Mouse (Mus musculus) liver, embryonic 11.5 days (tissue): Measurements from ENCODE around the gene Frmd4b. TPM values are rescaled to one million over a fixed set of nuclear protein-coding genes. Genes with fewer than 3 reads are reported as not detected.

Experiments
- ATAC-seq: fragments of 200-750 bp; cut with Nextera tagmentation; replicated peaks from 2 replicates; pipeline ENCODE4 v1.8.0; 2017; ENCODE audit warnings: moderate number of reproducible peaks, mild to moderate bottlenecking, moderate TSS enrichment, moderate library complexity; ENCODE audit not compliant: low FRiP score
- DNase-seq: peaks from one replicate; pipeline ENCODE4 v3.0.0-alpha.2; 2017; ENCODE audit warnings: low spot score
- H3K27ac ChIP-seq: fragments of 300-500 bp; sonication (generic); 2 replicates; pipeline ENCODE4 v1.5.1; 2014; ENCODE audit warnings: mild to moderate bottlenecking, low read depth, low read length, control low read depth
- H3K27me3 ChIP-seq: fragments of 300-500 bp; sonication (generic); replicated peaks from 2 replicates; pipeline ENCODE4 v1.6.1; 2014; ENCODE audit warnings: low read length, mixed read lengths; ENCODE audit not compliant: control insufficient read depth, insufficient read depth
- H3K36me3 ChIP-seq: fragments of 300-500 bp; sonication (generic); 2 replicates; pipeline ENCODE4 v1.6.1; 2014; ENCODE audit warnings: mild to moderate bottlenecking, low read length, moderate library complexity, mixed read lengths; ENCODE audit not compliant: control insufficient read depth, insufficient read depth
- H3K4me1 ChIP-seq: fragments of 300-500 bp; sonication (generic); replicated peaks from 2 replicates; pipeline ENCODE4 v1.6.1; 2014; ENCODE audit warnings: low read length, mixed read lengths; ENCODE audit not compliant: control insufficient read depth, insufficient read depth
- H3K4me2 ChIP-seq: fragments of 300-500 bp; sonication (generic); 2 replicates; pipeline ENCODE4 v1.6.1; 2014; ENCODE audit warnings: mild to moderate bottlenecking, control low read depth, moderate library complexity
- H3K4me3 ChIP-seq: fragments of 300-500 bp; sonication (generic); 2 replicates; pipeline ENCODE4 v1.5.1; 2014; ENCODE audit warnings: low read depth, low read length, control low read depth
- H3K9ac ChIP-seq: fragments of 300-500 bp; sonication (generic); 2 replicates; pipeline ENCODE4 v1.6.1; 2014; ENCODE audit warnings: low read depth, low read length, control low read depth
- H3K9me3 ChIP-seq: fragments of 300-500 bp; sonication (generic); 2 replicates; pipeline ENCODE4 v1.6.1; 2016; ENCODE audit warnings: low read length, inconsistent platforms, mixed read lengths; ENCODE audit not compliant: control insufficient read depth
- WGBS: fragments of 180-500 bp; shearing (Covaris S2); extraction: QIAGEN DNeasy Blood & Tissue Kit; methylation state at CpG from one replicate; pipeline ENCODE4 v1.1.7; 2014; 5-methylcytosine and 5-hydroxymethylcytosine counted together
- polyA plus RNA-seq: library from polyadenylated mRNA; unstranded; fragments of >200 nt; fragmentation: Nextera tagmentation; extraction: Ambion mirVana; gene quantifications from 2 replicates; pipeline ENCODE4 v1.2.1, GENCODE M21; 2014

Frmd4b gene
- polyA plus RNA-seq, 1 experiment from 2014 or later = 16.6 TPM

GRCm38 (mm10) chr6:97589031-97589430 is 28.3 kb downstream of the Frmd4b start:
- Histone ChIP-seq H3K27ac (no peak overlapping the region), H3K36me3 (no peaks in the 10 kb centered on the region), H3K9ac (no peak overlapping the region), H3K9me3 (no peaks in the 10 kb centered on the region), H3K27me3 (no peaks in the 10 kb centered on the region), H3K4me3 (no peak overlapping the region), H3K4me2 (no peak overlapping the region), H3K4me1 (no peaks in the 10 kb centered on the region)
- no peak for DNase-seq
- 82% methylated on average over 7 of the region's 7 CpGs for WGBS
- ATAC-seq = no peak

GRCm38 (mm10) chr6:97586606-97587005 is 30.7 kb downstream of the Frmd4b start:
- Histone ChIP-seq H3K27me3 (no peaks in the 10 kb centered on the region), H3K27ac (no peak overlapping the region), H3K4me2 (no peak overlapping the region), H3K9ac (no peak overlapping the region), H3K36me3 (no peaks in the 10 kb centered on the region), H3K4me1 (no peaks in the 10 kb centered on the region), H3K9me3 (no peaks in the 10 kb centered on the region), H3K4me3 (no peak overlapping the region)
- DNase-seq (no peak), ATAC-seq (no peak)

DNA sequence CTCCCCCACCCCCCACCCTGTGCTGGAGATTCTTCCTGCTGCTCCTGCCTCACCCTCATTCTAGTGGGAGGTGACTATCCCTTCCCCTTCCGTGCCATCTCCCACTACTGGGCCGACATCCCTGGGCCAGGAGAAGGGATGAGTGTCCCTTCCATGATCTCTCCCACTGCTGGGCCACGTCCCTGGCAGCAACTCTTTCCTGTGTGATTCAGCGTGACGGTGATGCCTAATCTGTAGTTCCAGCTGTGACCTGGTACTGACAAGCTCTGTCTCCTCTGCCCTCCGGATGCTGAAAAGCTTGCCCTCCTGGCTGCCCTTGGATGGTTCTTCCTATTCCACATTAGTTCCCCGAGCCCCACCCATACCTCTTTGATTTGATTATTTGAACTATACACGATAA is 31.3 kb downstream of the Frmd4b start:
- 57% methylated on average over 8 of the region's 8 CpGs for WGBS
- Histone ChIP-seq H3K27me3 (no peaks in the 10 kb centered on the region), H3K9ac (no peak overlapping the region), H3K4me2 (no peak overlapping the region), H3K36me3 (no peaks in the 10 kb centered on the region), H3K27ac (no peak overlapping the region), H3K4me1 (no peaks in the 10 kb centered on the region), H3K4me3 (no peak overlapping the region), H3K9me3 (no peaks in the 10 kb centered on the region)
- DNase-seq (no peak), ATAC-seq (no peak)

DNA sequence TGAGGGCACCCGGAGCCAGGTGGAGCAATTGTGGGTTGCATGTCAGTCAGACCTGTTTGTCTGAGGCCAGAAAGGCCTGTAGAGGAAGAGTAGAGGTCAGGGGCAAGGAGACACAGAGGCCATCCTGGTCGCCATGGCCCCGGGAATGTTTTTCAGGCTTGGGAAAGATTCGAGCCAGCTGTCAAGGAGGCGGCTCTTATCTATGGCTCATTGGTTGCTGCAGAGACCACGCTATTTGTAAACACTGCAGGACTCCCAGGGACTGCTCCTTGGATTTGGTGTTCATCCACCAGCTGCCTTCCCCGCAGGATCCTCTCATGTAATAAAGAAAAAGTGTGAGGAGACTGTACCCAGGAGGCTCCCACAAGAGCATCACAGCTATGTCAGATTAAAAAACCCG is 34.6 kb downstream of the Frmd4b start:
- no peak for ATAC-seq
- Histone ChIP-seq H3K4me2 (no peak overlapping the region), H3K9me3 (no peaks in the 10 kb centered on the region), H3K27ac (no peak overlapping the region), H3K27me3 (no peaks in the 10 kb centered on the region), H3K4me1 (no peaks in the 10 kb centered on the region), H3K4me3 (no peak overlapping the region), H3K36me3 (no peaks in the 10 kb centered on the region), H3K9ac (no peak overlapping the region)
- WGBS = 46% methylated on average over 8 of the region's 8 CpGs
- DNase-seq = no peak

- WGBS = 86% methylated on average over 7 of the region's 7 CpGs
- no peaks in the 10 kb centered on the region for H3K36me3 ChIP-seq
- no peak overlapping the region for H3K9ac ChIP-seq
- no peaks in the 10 kb centered on the region for H3K27me3 ChIP-seq
- no peaks in the 10 kb centered on the region for H3K9me3 ChIP-seq
- H3K4me2 ChIP-seq = no peak overlapping the region
- no peak for ATAC-seq
- H3K27ac ChIP-seq = no peak overlapping the region
- DNase-seq = no peak
- no peaks in the 10 kb centered on the region for H3K4me1 ChIP-seq
- H3K4me3 ChIP-seq = no peak overlapping the region
Observed at GRCm38 (mm10) chr6:97581941-97582340, 35.4 kb downstream of the Frmd4b start.

DNA sequence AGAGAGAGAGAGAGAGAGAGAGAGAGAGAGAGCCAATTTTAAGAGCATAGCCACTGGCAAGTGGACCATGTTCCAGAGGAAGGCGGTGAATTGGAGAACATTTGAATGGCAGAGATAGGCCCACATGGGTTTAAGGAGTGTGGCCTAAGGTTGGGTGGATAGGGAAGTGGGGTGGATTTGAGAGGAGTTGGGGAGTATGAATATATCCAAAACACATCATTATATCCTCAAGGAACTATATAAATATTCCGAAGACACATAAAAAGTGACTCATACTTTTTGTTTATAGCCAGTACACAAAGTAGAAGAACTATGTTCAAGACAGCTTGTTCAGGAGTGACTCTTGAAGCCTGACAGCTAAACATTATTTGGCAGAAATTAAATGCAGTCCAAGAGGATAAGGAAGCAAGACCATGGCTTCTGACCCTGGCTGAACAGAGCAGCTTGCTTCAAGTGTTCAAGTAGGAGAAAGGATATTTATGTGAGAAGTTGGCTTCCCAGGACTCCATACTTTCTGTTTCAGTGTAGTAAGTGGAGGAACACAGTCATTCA is 36.8 kb downstream of the Frmd4b start:
- Histone ChIP-seq H3K4me3 (no peak overlapping the region), H3K4me2 (no peak overlapping the region), H3K27me3 (no peaks in the 10 kb centered on the region), H3K9ac (no peak overlapping the region), H3K4me1 (no peaks in the 10 kb centered on the region), H3K36me3 (no peaks in the 10 kb centered on the region), H3K27ac (no peak overlapping the region), H3K9me3 (no peaks in the 10 kb centered on the region)
- 90% methylated on average over 2 of the region's 2 CpGs for WGBS
- ATAC-seq = no peak
- no peak for DNase-seq

- H3K27me3 ChIP-seq = no peaks in the 10 kb centered on the region
- ATAC-seq = no peak
- WGBS = 79% methylated on average over 4 of the region's 4 CpGs
- H3K9ac ChIP-seq = no peak overlapping the region
- H3K9me3 ChIP-seq = no peaks in the 10 kb centered on the region
- no peak overlapping the region for H3K27ac ChIP-seq
- DNase-seq = no peak
- H3K4me3 ChIP-seq = no peak overlapping the region
- H3K4me1 ChIP-seq = no peaks in the 10 kb centered on the region
- no peaks in the 10 kb centered on the region for H3K36me3 ChIP-seq
- H3K4me2 ChIP-seq = no peak overlapping the region
Observed at GRCm38 (mm10) chr6:97579704-97580103, 37.6 kb downstream of the Frmd4b start.

- H3K27ac ChIP-seq = no peak overlapping the region
- no peak overlapping the region for H3K9ac ChIP-seq
- H3K36me3 ChIP-seq = no peaks in the 10 kb centered on the region
- WGBS = 84% methylated on average over 7 of the region's 7 CpGs
- no peak overlapping the region for H3K4me3 ChIP-seq
- no peaks in the 10 kb centered on the region for H3K4me1 ChIP-seq
- no peaks in the 10 kb centered on the region for H3K27me3 ChIP-seq
- DNase-seq (no peak), ATAC-seq (no peak)
- no peak overlapping the region for H3K4me2 ChIP-seq
- no peaks in the 10 kb centered on the region for H3K9me3 ChIP-seq
Observed at GRCm38 (mm10) chr6:97578210-97578609, 39.1 kb downstream of the Frmd4b start.

DNA sequence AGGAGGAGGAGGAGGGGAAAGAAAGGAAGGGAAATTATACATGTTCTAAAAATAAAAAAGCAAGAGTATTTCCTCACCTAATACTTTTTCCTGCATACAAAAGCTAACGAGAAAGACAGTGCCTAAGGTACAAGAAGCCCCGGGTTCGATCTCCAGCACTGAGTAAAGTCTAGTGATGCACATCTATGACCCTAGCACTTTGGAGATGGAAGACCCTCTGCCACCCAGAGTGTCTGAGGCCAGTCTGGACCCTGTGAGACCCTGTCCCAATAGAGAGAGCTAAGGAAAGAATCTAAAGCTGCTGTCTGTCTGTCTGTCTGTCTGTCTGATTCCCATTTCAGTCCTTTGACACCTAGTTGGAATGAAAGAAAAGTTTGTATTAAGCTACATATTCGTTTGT is 40.0 kb downstream of the Frmd4b start:
- no peak for ATAC-seq
- H3K9me3 ChIP-seq = no peaks in the 10 kb centered on the region
- H3K27ac ChIP-seq = no peak overlapping the region
- WGBS = 67% methylated on average over 4 of the region's 4 CpGs
- H3K4me2 ChIP-seq = no peak overlapping the region
- no peak overlapping the region for H3K4me3 ChIP-seq
- H3K27me3 ChIP-seq = no peaks in the 10 kb centered on the region
- no peaks in the 10 kb centered on the region for H3K4me1 ChIP-seq
- no peak overlapping the region for H3K9ac ChIP-seq
- no peaks in the 10 kb centered on the region for H3K36me3 ChIP-seq
- no peak for DNase-seq
